Mouse (Mus musculus) large intestine, adult 2 months (tissue): ENCODE measurements around the gene Pkd1l3. TPM values are rescaled to one million over a fixed set of nuclear protein-coding genes. Genes with fewer than 3 reads are reported as not detected.

Source experiments
- DNase-seq: peaks from one replicate; pipeline ENCODE4 v3.0.0-alpha.2; 2012; ENCODE audit warnings: low read depth, low spot score
- WGBS: fragments of 180-500 bp; shearing (Covaris S2); methylation state at CpG from one replicate; pipeline ENCODE4 v1.1.7; 2018; 5-methylcytosine and 5-hydroxymethylcytosine counted together
- polyA plus RNA-seq: library from polyadenylated mRNA; depleted of rRNA; stranded (reverse); fragments of >200 nt; gene quantifications from 2 replicates; pipeline ENCODE4 v1.2.3, GENCODE M21; 2012; rRNA removed

The Pkd1l3 gene
- polyA plus RNA-seq, 1 experiment = 0.05 TPM

- no peak for DNase-seq
- under 1% methylated on average over 38 of the region's 38 CpGs for WGBS
Measured at GRCm38 (mm10) chr8:109692443-109693145, 78.3 kb downstream of the Pkd1l3 start.

- peak; percentile 98 for DNase-seq
- under 1% methylated on average over 57 of the region's 57 CpGs for WGBS
Measured at GRCm38 (mm10) chr8:109693146-109693900, 79.0 kb downstream of the Pkd1l3 start, which contains the start of gene Ist1. TSS of gene Ist1 (minus strand) at chr8:109693260.

GRCm38 (mm10) chr8:109694154-109694553 is 79.8 kb downstream of the Pkd1l3 start:
- peak; percentile 59 for DNase-seq
- WGBS = 35% methylated on average over 6 of the region's 6 CpGs

GRCm38 (mm10) chr8:109697754-109698153 is 83.4 kb downstream of the Pkd1l3 start:
- WGBS = 85% methylated on average over 1 of the region's 1 CpGs
- no peak for DNase-seq

GRCm38 (mm10) chr8:109698477-109698876 is 84.2 kb downstream of the Pkd1l3 start:
- 90% methylated on average over 3 of the region's 3 CpGs for WGBS
- no peak for DNase-seq

- 8% methylated on average over 24 of the region's 24 CpGs for WGBS
- DNase-seq = no peak
Measured at GRCm38 (mm10) chr8:109704565-109705319, 90.4 kb downstream of the Pkd1l3 start.

GRCm38 (mm10) chr8:109705320-109706075 is 91.2 kb downstream of the Pkd1l3 start, which contains the start of gene Zfp821:
TSS of gene Zfp821 (plus strand) at chr8:109705546.
- peak; percentile 81 for DNase-seq
- under 1% methylated on average over 93 of the region's 100 CpGs for WGBS

GRCm38 (mm10) chr8:109706076-109706873 is 92.0 kb downstream of the Pkd1l3 start:
- no peak for DNase-seq
- 4% methylated on average over 30 of the region's 30 CpGs for WGBS

GRCm38 (mm10) chr8:109706874-109707237 is 92.5 kb downstream of the Pkd1l3 start:
- WGBS = 2% methylated on average over 2 of the region's 2 CpGs

GRCm38 (mm10) chr8:109707921-109708320 is 93.6 kb downstream of the Pkd1l3 start:
- WGBS = 94% methylated on average over 4 of the region's 4 CpGs
- no peak for DNase-seq

More at GRCm38 (mm10) chr8:109706874-109707237, 92.5 kb downstream of the Pkd1l3 start:
- peak; percentile 68 for DNase-seq

- no peak for DNase-seq
- 82% methylated on average over 1 of the region's 1 CpGs for WGBS
Measured at GRCm38 (mm10) chr8:109712521-109712920, 98.2 kb downstream of the Pkd1l3 start.

- DNase-seq = no peak
- WGBS = 89% methylated on average over 5 of the region's 5 CpGs
Measured at GRCm38 (mm10) chr8:109714961-109715360, 100.6 kb downstream of the Pkd1l3 start.

Other genes starting within 250 kb of the Pkd1l3 start
- gene Pmfbp1, start 120.5 kb upstream of the Pkd1l3 start, polyA plus RNA-seq = not detected in 2 replicates
- 16.6 and 19.7 TPM in 2 replicates for gene Dhx38, start 48.7 kb upstream of the Pkd1l3 start, polyA plus RNA-seq
- gene Txnl4b, start 48.6 kb upstream of the Pkd1l3 start, polyA plus RNA-seq = 4.8 and 5.8 TPM in 2 replicates
- 17.8 and 35.4 TPM in 2 replicates for gene Hp, start 35.3 kb upstream of the Pkd1l3 start, polyA plus RNA-seq
- 12.5 and 20.0 TPM in 2 replicates for gene Dhodh, start 5.8 kb upstream of the Pkd1l3 start, polyA plus RNA-seq
- gene Ist1, start 78.7 kb downstream of the Pkd1l3 start, polyA plus RNA-seq = 54.0 and 61.4 TPM in 2 replicates
- gene Zfp821, start 91.0 kb downstream of the Pkd1l3 start, polyA plus RNA-seq = 5.6 and 6.3 TPM in 2 replicates
- gene Atxn1l, start 123.2 kb downstream of the Pkd1l3 start, polyA plus RNA-seq = 5.5 and 8.6 TPM in 2 replicates
- gene Ap1g1, start 164.0 kb downstream of the Pkd1l3 start, polyA plus RNA-seq = 28.5 and 37.0 TPM in 2 replicates